Mouse (Mus musculus) urinary bladder, postnatal 14 days (tissue): ENCODE measurements around the gene Pik3r2.

Experiments
- DNase-seq: peaks from one replicate; pipeline ENCODE4 v3.0.0; 2021; ENCODE audit warnings: low spot score

Pik3r2 gene

GRCm38 (mm10) chr8:70757523-70758307, 18.8 kb downstream of the Pik3r2 start:
- DNase-seq, result peak; percentile 3

GRCm38 (mm10) chr8:70756476-70757040, 20.0 kb downstream of the Pik3r2 start:
- no peak for DNase-seq

- DNase-seq, result no peak
Observed at GRCm38 (mm10) chr8:70755661-70756475, 20.6 kb downstream of the Pik3r2 start.

GRCm38 (mm10) chr8:70754871-70755660, 21.4 kb downstream of the Pik3r2 start:
- peak; percentile 63 for DNase-seq

GRCm38 (mm10) chr8:70754043-70754870, 22.3 kb downstream of the Pik3r2 start, which contains the start of gene Rab3a:
Rab3a (plus strand) TSS chr8:70754679.
- peak; percentile 96 for DNase-seq

- peak; percentile 88 for DNase-seq
Observed at GRCm38 (mm10) chr8:70753151-70753550, 23.4 kb downstream of the Pik3r2 start.

GRCm38 (mm10) chr8:70752000-70752764, 24.3 kb downstream of the Pik3r2 start:
- DNase-seq, result peak; percentile 80

GRCm38 (mm10) chr8:70750128-70750680, 26.3 kb downstream of the Pik3r2 start:
- DNase-seq, result no peak

GRCm38 (mm10) chr8:70749097-70749674, 27.3 kb downstream of the Pik3r2 start:
- DNase-seq, result no peak

- no peak for DNase-seq
Observed at GRCm38 (mm10) chr8:70748246-70749096, 28.0 kb downstream of the Pik3r2 start.

- DNase-seq, result no peak
Observed at GRCm38 (mm10) chr8:70747211-70747890, 29.2 kb downstream of the Pik3r2 start.

GRCm38 (mm10) chr8:70746676-70747075, 29.8 kb downstream of the Pik3r2 start:
- no peak for DNase-seq

GRCm38 (mm10) chr8:70745691-70746220, 30.8 kb downstream of the Pik3r2 start:
- DNase-seq, result no peak

GRCm38 (mm10) chr8:70744806-70745205, 31.7 kb downstream of the Pik3r2 start:
- no peak for DNase-seq

GRCm38 (mm10) chr8:70743656-70744590, 32.6 kb downstream of the Pik3r2 start:
- no peak for DNase-seq

GRCm38 (mm10) chr8:70742981-70743655, 33.4 kb downstream of the Pik3r2 start:
- DNase-seq, result no peak
